Comparison of ENCODE assay signal across 12 mouse cellular contexts in the genomic region with DNA sequence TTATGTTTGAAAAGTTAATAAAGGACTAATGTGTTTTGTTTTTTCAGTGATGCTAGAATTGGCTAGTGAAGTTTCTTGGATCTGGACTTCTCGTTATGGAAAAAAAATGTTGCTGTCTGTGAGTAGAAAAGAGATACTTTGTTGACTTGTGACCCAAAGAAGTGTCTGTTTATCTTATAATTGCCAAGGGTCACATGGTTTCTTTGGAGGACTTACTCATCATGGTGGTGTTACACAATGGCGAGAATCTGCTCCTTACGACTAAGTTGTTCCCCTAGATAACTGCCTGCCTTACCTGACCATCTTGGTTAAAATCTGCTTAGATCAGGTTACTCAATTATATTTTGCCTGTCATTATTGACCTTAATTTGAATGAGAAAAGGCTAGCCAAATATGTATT.
"Had no signal": no experiment of that assay in that cellular context is flagged by ENCODE, and none has a peak within 500 bp of the region (broad histone marks: within the 10 kb centered on the region; RNA-seq: fewer than 3 reads in every experiment).

No protein-coding gene starts in this region.

- ATAC-seq: intestine, embryonic 16.5 days; liver, embryonic 12.5 days; midbrain, embryonic 16.5 days had no signal

- DNase-seq: kidney, adult 2 months; kidney, postnatal 14 days; left cerebral cortex, postnatal 4 days; right cerebral cortex, postnatal 14 days; thymus, postnatal 4 days had no signal

- H3K4me1 ChIP-seq: liver, embryonic 12.5 days had no signal

- H3K4me2 ChIP-seq: kidney, embryonic 15.5 days; limb, embryonic 13.5 days; liver, embryonic 12.5 days; midbrain, embryonic 12.5 days had no signal

- H3K9me3 ChIP-seq: kidney, embryonic 15.5 days; limb, embryonic 13.5 days; liver, embryonic 12.5 days; midbrain, embryonic 12.5 days had no signal

- H3K4me3 ChIP-seq: kidney, embryonic 15.5 days; limb, embryonic 13.5 days; liver, embryonic 12.5 days; midbrain, embryonic 12.5 days had no signal

- H3K27me3 ChIP-seq: kidney, embryonic 15.5 days; limb, embryonic 13.5 days; liver, embryonic 12.5 days; midbrain, embryonic 12.5 days had no signal

- H3K9ac ChIP-seq: kidney, embryonic 15.5 days; limb, embryonic 13.5 days; liver, embryonic 12.5 days; midbrain, embryonic 12.5 days had no signal

- H3K27ac ChIP-seq: limb, embryonic 13.5 days; liver, embryonic 12.5 days; macrophage; midbrain, embryonic 12.5 days had no signal

- H3K36me3 ChIP-seq: kidney, embryonic 15.5 days; limb, embryonic 13.5 days; liver, embryonic 12.5 days; midbrain, embryonic 12.5 days had no signal
